Mouse (Mus musculus) ES-E14 (cell line): ENCODE measurements around the gene Dock9. TPM values are rescaled to one million over a fixed set of nuclear protein-coding genes. Genes with fewer than 3 reads are reported as not detected.

Experiments
- DNase-seq: peaks from one replicate; pipeline ENCODE4 v3.0.0-alpha.2; 2013; ENCODE audit warnings: low read depth, low spot score
- H3K27ac ChIP-seq: 2 replicates; pipeline ENCODE4 v1.5.1; 2012; ENCODE audit warnings: low read depth, mild to moderate bottlenecking, low read length, moderate library complexity, mixed read lengths; ENCODE audit not compliant: poor library complexity, insufficient read depth, severe bottlenecking
- H3K36me3 ChIP-seq: 2 replicates; pipeline ENCODE4 v1.6.1; 2012; ENCODE audit warnings: mild to moderate bottlenecking, low read length, moderate library complexity, mixed read lengths; ENCODE audit not compliant: control insufficient read depth, poor library complexity, insufficient read depth, severe bottlenecking
- H3K4me1 ChIP-seq, 2 experiments: fragments of 150-350 bp in 1 of 2; sonication (generic) in 1 of 2; 2 replicates each; pipeline ENCODE4 v1.6.1; 2012; ENCODE audit warnings: low read length in 2 of 2, mild to moderate bottlenecking in 1 of 2, mixed read lengths in 1 of 2; ENCODE audit not compliant: control insufficient read depth in 2 of 2, insufficient read depth in 2 of 2, poor library complexity in 1 of 2
- H3K4me3 ChIP-seq, 2 experiments: fragments of 150-350 bp in 1 of 2; sonication (generic) in 1 of 2; 2 replicates each; pipeline ENCODE4 v1.5.1; 2012; ENCODE audit warnings: low read length in 2 of 2, low read depth in 1 of 2, mild to moderate bottlenecking in 1 of 2, mixed read lengths in 1 of 2; ENCODE audit not compliant: insufficient read depth in 1 of 2, poor library complexity in 1 of 2, severe bottlenecking in 1 of 2
- H3K9ac ChIP-seq: 2 replicates; pipeline ENCODE4 v1.6.1; 2012; ENCODE audit warnings: low read depth, mild to moderate bottlenecking, low read length, mixed read lengths; ENCODE audit not compliant: poor library complexity, insufficient read depth, severe bottlenecking
- H3K9me3 ChIP-seq: fragments of 150-350 bp; sonication (generic); 2 replicates; pipeline ENCODE4 v1.6.1; 2012; ENCODE audit warnings: low read depth, mild to moderate bottlenecking, low read length; ENCODE audit not compliant: control insufficient read depth, insufficient read depth
- CHD2 ChIP-seq: IDR thresholded peaks from 2 replicates; pipeline ENCODE4 v1.6.1; 2014; ENCODE audit warnings: mild to moderate bottlenecking, low read depth, low read length, inconsistent platforms
- HCFC1 ChIP-seq: IDR thresholded peaks from 2 replicates; pipeline ENCODE4 v1.6.1; 2012; ENCODE audit warnings: low read length, inconsistent platforms, borderline replicate concordance; ENCODE audit not compliant: insufficient read depth
- MAFK ChIP-seq: IDR thresholded peaks from 2 replicates; pipeline ENCODE4 v1.6.1; 2014; ENCODE audit warnings: mild to moderate bottlenecking, low read depth, low read length, inconsistent platforms; ENCODE audit not compliant: insufficient read depth
- ZC3H11A ChIP-seq: IDR thresholded peaks from 2 replicates; pipeline ENCODE4 v1.6.1; 2012; ENCODE audit warnings: low read depth, mild to moderate bottlenecking, inconsistent platforms, low read length, borderline replicate concordance
- ZNF384 ChIP-seq: IDR thresholded peaks from 2 replicates; pipeline ENCODE4 v1.6.1; 2012; ENCODE audit warnings: low read depth, low read length, inconsistent platforms
- in situ Hi-C, 2 experiments: fragments of 600-800 bp; cut with MboI; formaldehyde crosslinking; loops; one replicate each; pipeline ENCODE4 v1.15.1; 2025; ENCODE audit warnings: low sequenced_read_pairs in 2 of 2, inconsistent platforms in 1 of 2; ENCODE audit not compliant: unreplicated experiment in 2 of 2
- total RNA-seq: library from RNA; depleted of rRNA; stranded (reverse); fragments of 300-350 nt; gene quantifications from 2 replicates; pipeline ENCODE4 v1.2.3, GENCODE M21; 2012

The Dock9 gene
- total RNA-seq, 1 experiment: 8.3 TPM

DNA sequence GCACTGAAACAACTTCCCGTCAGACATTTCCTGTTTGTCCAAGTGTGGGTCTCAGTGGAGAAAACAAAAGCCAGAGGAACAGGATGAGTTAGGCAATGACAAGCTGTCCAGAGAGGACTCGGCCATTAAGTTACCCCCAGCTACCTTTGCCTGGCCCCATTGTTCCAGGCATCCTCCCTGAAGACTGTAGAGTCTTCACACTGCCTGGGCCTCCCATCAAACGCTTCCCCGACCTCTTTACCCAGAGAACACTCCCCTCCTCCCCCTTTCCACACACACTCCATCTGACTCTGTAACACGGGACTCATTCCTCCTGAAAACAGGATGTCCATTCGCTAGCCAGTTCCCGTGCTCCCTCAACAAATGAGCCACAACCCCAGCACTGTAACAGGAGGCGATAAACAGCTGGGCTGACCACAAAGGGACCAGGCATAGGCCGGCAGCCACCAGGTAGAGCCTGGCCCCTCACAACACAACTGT lies 149.0 kb downstream of the Dock9 start:
- Histone ChIP-seq H3K36me3 (no peaks in the 10 kb centered on the region; the same call in 1 of the 2 replicates), H3K4me3 (no peak overlapping the region), H3K9me3 (no peaks in the 10 kb centered on the region), H3K4me1 (no peaks in the 10 kb centered on the region), H3K9ac (no peak overlapping the region), H3K27ac (no peak overlapping the region)
- TF ChIP-seq MAFK (no peak), HCFC1 (no peak), ZNF384 (no peak), CHD2 (no peak), ZC3H11A (no peak)
- no peak for DNase-seq
- in situ Hi-C loops: no loop called here

DNA sequence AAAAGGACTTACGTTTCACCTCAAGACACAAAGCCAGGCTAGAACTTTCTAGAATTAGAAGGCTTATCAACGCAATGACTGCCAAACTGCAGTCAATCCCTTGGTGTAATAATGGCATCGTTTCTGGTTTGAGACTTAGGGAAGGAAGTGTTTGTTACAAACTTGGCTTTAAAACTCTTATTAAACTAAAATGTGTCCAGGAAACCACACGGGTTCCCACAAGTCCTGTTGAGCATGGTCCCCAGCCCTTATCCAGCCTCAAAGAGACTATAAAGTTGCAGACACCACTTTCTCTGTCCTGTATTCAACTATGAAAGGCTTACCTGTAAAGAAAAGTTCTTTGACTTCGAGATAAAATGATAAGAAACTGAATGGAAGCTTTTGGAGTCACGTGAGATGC lies 149.9 kb downstream of the Dock9 start:
- Histone ChIP-seq H3K9me3 (no peaks in the 10 kb centered on the region), H3K9ac (no peak overlapping the region), H3K36me3 (no peaks in the 10 kb centered on the region; the same call in 1 of the 2 replicates), H3K27ac (no peak overlapping the region), H3K4me3 (no peak overlapping the region), H3K4me1 (peaks cover 0 to 2% of the 10 kb centered on the region in 2 experiments; a peak in 1 of 4 replicates)
- no peak for DNase-seq
- no peak for TF ChIP-seq MAFK
- no peak for TF ChIP-seq ZC3H11A
- no peak for TF ChIP-seq ZNF384
- no peak for TF ChIP-seq HCFC1
- no peak for TF ChIP-seq CHD2
- in situ Hi-C loops: no loop called here

DNA sequence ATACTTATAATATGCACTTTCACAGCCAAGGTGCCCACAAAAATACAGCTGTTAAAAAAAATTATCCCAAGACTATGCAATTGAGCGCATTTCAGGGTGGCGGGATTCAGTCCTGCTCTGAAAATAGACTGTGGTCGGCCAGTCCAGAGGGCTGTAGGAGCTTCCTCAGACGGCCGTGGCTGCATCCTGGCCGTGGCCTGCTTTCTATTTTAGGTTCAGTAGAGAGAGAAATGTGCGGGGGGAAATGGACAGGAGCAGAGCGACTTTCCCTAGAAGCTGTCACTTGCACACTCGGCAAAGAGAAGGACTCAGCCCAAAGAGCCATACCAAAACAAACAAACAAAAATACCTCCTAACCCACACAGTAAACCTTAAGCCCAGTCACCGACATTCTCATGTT lies 151.0 kb downstream of the Dock9 start:
- H3K9me3 ChIP-seq: no peaks in the 10 kb centered on the region
- DNase-seq: no peak
- H3K9ac ChIP-seq: no peak overlapping the region
- H3K27ac ChIP-seq: no peak overlapping the region
- no peaks in the 10 kb centered on the region; the same call in 1 of the 2 replicates for H3K36me3 ChIP-seq
- peaks cover 0 to 3% of the 10 kb centered on the region in 2 experiments; a peak in 1 of 4 replicates for H3K4me1 ChIP-seq
- in situ Hi-C loops: no loop called here
- TF ChIP-seq ZNF384: no peak
- TF ChIP-seq CHD2: no peak
- no peak for TF ChIP-seq ZC3H11A
- no peak for TF ChIP-seq MAFK
- TF ChIP-seq HCFC1: no peak
- H3K4me3 ChIP-seq: no peak overlapping the region

DNA sequence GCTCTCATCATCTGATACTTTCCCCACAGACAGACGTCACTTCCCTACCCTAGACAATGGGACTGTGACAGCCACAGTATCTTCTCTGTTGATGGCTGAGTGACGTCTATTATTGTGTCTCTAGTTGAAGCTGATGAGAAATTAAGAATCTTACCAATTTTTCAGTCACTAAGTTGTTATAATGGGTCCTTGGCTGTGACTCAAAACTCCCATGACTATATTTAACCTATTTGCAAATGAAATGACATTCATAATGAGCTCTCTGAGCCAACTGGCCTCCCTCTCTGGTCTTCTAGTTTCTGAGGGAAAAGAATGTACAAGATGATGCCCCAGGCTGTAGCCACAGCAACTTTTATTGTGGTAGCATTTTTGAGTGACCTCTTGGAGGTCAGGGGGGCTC lies 153.3 kb downstream of the Dock9 start:
- Histone ChIP-seq H3K9ac (no peak overlapping the region), H3K9me3 (no peaks in the 10 kb centered on the region), H3K4me3 (no peak overlapping the region), H3K27ac (no peak overlapping the region), H3K4me1 (peaks cover 0 to 3% of the 10 kb centered on the region in 2 experiments; a peak in 1 of 4 replicates), H3K36me3 (peaks cover 2% of the 10 kb centered on the region; the same call in 1 of the 2 replicates)
- no peak for TF ChIP-seq CHD2
- TF ChIP-seq HCFC1: no peak
- no peak for TF ChIP-seq ZC3H11A
- TF ChIP-seq MAFK: no peak
- TF ChIP-seq ZNF384: no peak
- no peak for DNase-seq
- in situ Hi-C loops: no loop called here

DNA sequence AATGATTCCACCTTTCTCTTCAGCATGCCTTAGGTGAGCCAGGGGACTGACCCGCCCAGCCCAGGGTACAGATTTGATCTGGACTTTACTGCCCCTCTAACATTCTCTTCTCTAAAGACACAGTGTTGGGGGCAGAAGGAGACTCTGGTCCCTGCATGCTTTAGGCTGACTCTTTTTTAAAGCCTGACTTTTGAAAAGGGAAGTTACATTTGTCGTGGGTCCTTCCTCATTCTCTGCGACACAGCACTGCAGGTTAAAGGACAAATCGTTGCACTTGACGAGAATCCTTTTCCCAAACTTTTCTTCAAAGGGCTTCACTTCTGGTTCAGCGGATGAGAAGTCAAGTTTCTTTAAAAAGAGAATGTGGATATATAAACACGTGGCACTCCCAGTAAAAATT lies 156.4 kb downstream of the Dock9 start:
- TF ChIP-seq CHD2 (no peak), MAFK (no peak), ZC3H11A (no peak)
- H3K27ac ChIP-seq: no peak overlapping the region

More for the DNA sequence above, 156.4 kb downstream of the Dock9 start:
- Histone ChIP-seq H3K4me1 (peaks cover 0 to 3% of the 10 kb centered on the region in 2 experiments; a peak in 1 of 4 replicates), H3K9ac (no peak overlapping the region), H3K9me3 (no peaks in the 10 kb centered on the region), H3K4me3 (no peak overlapping the region), H3K36me3 (peaks cover 2% of the 10 kb centered on the region; the same call in 1 of the 2 replicates)
- no peak for DNase-seq
- in situ Hi-C loops: no loop called here
